In the genomic region with DNA sequence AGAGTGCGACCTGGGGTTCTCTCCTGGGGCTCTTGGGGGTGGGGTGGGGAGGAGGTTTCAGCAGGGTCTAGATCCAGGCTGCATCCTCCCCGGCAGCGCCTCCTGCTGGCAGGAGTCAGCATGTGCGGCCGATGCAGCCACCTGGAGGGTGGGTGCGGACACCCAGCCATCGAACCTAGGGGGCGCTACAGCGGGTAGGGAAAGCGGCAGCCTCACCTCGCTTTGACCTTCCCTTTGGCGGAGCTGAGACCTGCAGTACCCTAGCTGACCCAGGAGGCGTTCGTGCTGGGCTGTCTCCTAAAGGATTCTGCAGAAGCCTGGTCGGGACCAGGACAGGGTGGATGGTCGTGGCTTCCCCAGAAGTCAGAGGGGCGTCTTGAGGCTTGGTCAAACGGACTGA, we compare ENCODE assay signal across 8 mouse cellular contexts. TPM values are rescaled to one million over a fixed set of nuclear protein-coding genes. Genes with fewer than 3 reads are reported as not detected.
DNase-seq lines count a peak whose midpoint lies in the region; ATAC-seq lines count a peak whose summit lies in the region.

No protein-coding gene starts in this region.

- peak overlapping the region; percentile 41 for H3K4me3 ChIP-seq in heart, embryonic 11.5 days (ENCODE audit: low read depth, low read length)

- H3K9ac ChIP-seq in heart, embryonic 11.5 days (ENCODE audit: low read depth, low read length) = no peak overlapping the region

- H3K4me2 ChIP-seq in heart, embryonic 11.5 days = peak overlapping the region; percentile 88

- DNase-seq in ZHBTc4 (ENCODE audit: low read depth, low spot score) = peak; percentile 97
- DNase-seq in embryo, embryonic 10.5 days (ENCODE audit: low spot score) = peak; percentile 88
- DNase-seq in kidney, adult 9 months = peak; percentile 72
- peak; percentile 91 for DNase-seq in lung, postnatal 10 days
- peak; percentile 81 for DNase-seq in ovary, postnatal 14 days (ENCODE audit: low spot score)
- peak; percentile 58 for DNase-seq in yolk sac, embryonic 10.5 days (ENCODE audit: low spot score)

- H3K27ac ChIP-seq in heart, embryonic 11.5 days (ENCODE audit: low read depth, low read length) = no peak overlapping the region

- H3K9me3 ChIP-seq in heart, embryonic 11.5 days (replicated peaks; ENCODE audit: control insufficient read depth, low read length) = no peaks in the 10 kb centered on the region

- peaks cover 40% of the 10 kb centered on the region for H3K4me1 ChIP-seq in heart, embryonic 11.5 days (ENCODE audit: control insufficient read depth, insufficient read depth, low read length)

- ATAC-seq in CD4-positive, CD25-positive, alpha-beta regulatory T cell, adult 4 months = peak; percentile 51
- peak; percentile 16; the same call in 1 of the 2 replicates for ATAC-seq in heart, embryonic 11.5 days (replicated peaks; ENCODE audit: insufficient number of reproducible peaks, low FRiP score, low TSS enrichment)

- H3K36me3 ChIP-seq in heart, embryonic 11.5 days (ENCODE audit: control insufficient read depth, insufficient read depth, low read length) = no peaks in the 10 kb centered on the region

- WGBS in heart, embryonic 11.5 days (ENCODE audit: insufficient replicate concordance) = 1% methylated on average over 18 of the region's 18 CpGs

- peaks cover 64% of the 10 kb centered on the region for H3K27me3 ChIP-seq in heart, embryonic 11.5 days (ENCODE audit: control insufficient read depth, insufficient read depth, low read length)

RNA-seq across cellular contexts. Expression of gene Cacnb3, which starts 0.9 kb away (rescaled TPM):
- not detected for polyA plus RNA-seq in CD4-positive, CD25-positive, alpha-beta regulatory T cell, adult 4 months (2017; shearing (Covaris generic))
- 9.8 and 9.9 TPM in 2 replicates for polyA plus RNA-seq in heart, embryonic 11.5 days (2014; fragmentation: Nextera tagmentation; extraction: Ambion mirVana)

RNA-seq across cellular contexts. Expression of gene Adcy6, which starts 21.6 kb away (rescaled TPM):
- polyA plus RNA-seq in CD4-positive, CD25-positive, alpha-beta regulatory T cell, adult 4 months (2017; shearing (Covaris generic)) = 1 to 10 TPM; 1.1 to 1.5 TPM
- 24.5 and 34.8 TPM in 2 replicates for polyA plus RNA-seq in heart, embryonic 11.5 days (2014; fragmentation: Nextera tagmentation; extraction: Ambion mirVana)

RNA-seq across cellular contexts. Expression of gene Ddx23, which starts 31.2 kb away (rescaled TPM):
- 10 to 100 TPM; 29.4 to 29.8 TPM for polyA plus RNA-seq in CD4-positive, CD25-positive, alpha-beta regulatory T cell, adult 4 months (2017; shearing (Covaris generic))
- 11.2 and 19.6 TPM in 2 replicates for polyA plus RNA-seq in heart, embryonic 11.5 days (2014; fragmentation: Nextera tagmentation; extraction: Ambion mirVana)

RNA-seq across cellular contexts. Expression of gene Rnd1, which starts 45.8 kb away (rescaled TPM):
- polyA plus RNA-seq in CD4-positive, CD25-positive, alpha-beta regulatory T cell, adult 4 months (2017; shearing (Covaris generic)) = 1 to 10 TPM in 1 of 2 experiments, under 1 TPM in 1; 0.35 to 1.9 TPM
- 1.2 and 1.6 TPM in 2 replicates for polyA plus RNA-seq in heart, embryonic 11.5 days (2014; fragmentation: Nextera tagmentation; extraction: Ambion mirVana)

Comparison
In these comparisons a context has a peak if more than half of its experiments do, and no peak if none do; other contexts are left out.
1. RNA of gene Cacnb3, which starts 0.9 kb away (polyA plus RNA-seq): 9.8 to 9.9 TPM in heart, embryonic 11.5 days; not detected in CD4-positive, CD25-positive, alpha-beta regulatory T cell, adult 4 months; every median in the first group is over 10 times any median in the second.
2. RNA of gene Adcy6, which starts 21.6 kb away (polyA plus RNA-seq): 24.5 to 34.8 TPM in heart, embryonic 11.5 days; 1.1 to 1.5 TPM in CD4-positive, CD25-positive, alpha-beta regulatory T cell, adult 4 months; every median in the first group is over 10 times any median in the second.
3. Peak in every context shown above with its lines, with median percentiles within 50 percentile points of each other: DNase-seq.